22 mouse cellular contexts compared by ENCODE assay signal in genomic region chr7:114103152-114103551, GRCm38 (mm10). TPM values are rescaled to one million over a fixed set of nuclear protein-coding genes. Genes with fewer than 3 reads are reported as not detected.
DNase-seq lines count a peak whose midpoint lies in the region; ATAC-seq lines count a peak whose summit lies in the region.
"Had no signal": no experiment of that assay in that cellular context is flagged by ENCODE, and none has a peak within 500 bp of the region (broad histone marks: within the 10 kb centered on the region; RNA-seq: fewer than 3 reads in every experiment).

No protein-coding gene starts in this region.

- 88% methylated on average over 4 of the region's 4 CpGs for WGBS in intestine, embryonic 15.5 days
- WGBS in intestine, embryonic 16.5 days, result 80% methylated on average over 4 of the region's 4 CpGs
- 90% methylated on average over 4 of the region's 4 CpGs for WGBS in midbrain, embryonic 11.5 days
- WGBS in midbrain, embryonic 13.5 days, result 90% methylated on average over 4 of the region's 4 CpGs

- no peak overlapping the region for H3K4me2 ChIP-seq in intestine, embryonic 15.5 days (replicated peaks)
- H3K4me2 ChIP-seq in intestine, embryonic 16.5 days (ENCODE audit: low read depth, low read length), result no peak overlapping the region
- H3K4me2 ChIP-seq in midbrain, embryonic 11.5 days, result no peak overlapping the region
- H3K4me2 ChIP-seq in midbrain, embryonic 13.5 days (replicated peaks), result no peak overlapping the region
- H3K4me2 ChIP-seq: forebrain, embryonic 13.5 days; hindbrain, embryonic 14.5 days had no signal

- no peak overlapping the region for H3K27ac ChIP-seq in intestine, embryonic 15.5 days
- no peak overlapping the region for H3K27ac ChIP-seq in intestine, embryonic 16.5 days (ENCODE audit: low read length)
- H3K27ac ChIP-seq in midbrain, embryonic 11.5 days (ENCODE audit: low read depth, low read length), result no peak overlapping the region
- H3K27ac ChIP-seq in midbrain, embryonic 13.5 days, result no peak overlapping the region
- H3K27ac ChIP-seq: forebrain, embryonic 10.5 days; forebrain, embryonic 13.5 days; heart, adult 2 months; hindbrain, embryonic 14.5 days had no signal

- H3K27me3 ChIP-seq in intestine, embryonic 15.5 days (replicated peaks), result no peaks in the 10 kb centered on the region
- H3K27me3 ChIP-seq in intestine, embryonic 16.5 days (replicated peaks; ENCODE audit: control insufficient read depth, insufficient read depth, low read length), result no peaks in the 10 kb centered on the region
- no peaks in the 10 kb centered on the region for H3K27me3 ChIP-seq in midbrain, embryonic 11.5 days (ENCODE audit: control insufficient read depth, insufficient read depth, low read length)
- no peaks in the 10 kb centered on the region for H3K27me3 ChIP-seq in midbrain, embryonic 13.5 days
- H3K27me3 ChIP-seq: forebrain, embryonic 13.5 days; heart, embryonic 13.5 days had no signal

- peaks cover 8% of the 10 kb centered on the region for H3K4me1 ChIP-seq in intestine, embryonic 15.5 days (replicated peaks)
- H3K4me1 ChIP-seq in intestine, embryonic 16.5 days (ENCODE audit: control insufficient read depth, insufficient read depth, low read length), result peaks cover 12% of the 10 kb centered on the region
- H3K4me1 ChIP-seq in midbrain, embryonic 11.5 days (ENCODE audit: control insufficient read depth, insufficient read depth, low read length), result no peaks in the 10 kb centered on the region
- H3K4me1 ChIP-seq in midbrain, embryonic 13.5 days (replicated peaks), result no peaks in the 10 kb centered on the region

- no peaks in the 10 kb centered on the region for H3K36me3 ChIP-seq in intestine, embryonic 15.5 days
- H3K36me3 ChIP-seq in intestine, embryonic 16.5 days (ENCODE audit: control insufficient read depth, insufficient read depth, low read length), result no peaks in the 10 kb centered on the region
- H3K36me3 ChIP-seq in midbrain, embryonic 11.5 days (ENCODE audit: control insufficient read depth, insufficient read depth, low read length), result no peaks in the 10 kb centered on the region
- no peaks in the 10 kb centered on the region for H3K36me3 ChIP-seq in midbrain, embryonic 13.5 days
- H3K36me3 ChIP-seq: forebrain, embryonic 10.5 days; heart, embryonic 10.5 days; heart, embryonic 13.5 days had no signal

- DNase-seq in midbrain, embryonic 11.5 days (ENCODE audit: low spot score, missing footprints), result peak; percentile 72
- no peak for DNase-seq in layer of hippocampus, postnatal 14 days (ENCODE audit: low spot score in 2 of 2)
- DNase-seq in ovary, postnatal 14 days (ENCODE audit: low spot score), result no peak
- DNase-seq: adrenal gland, adult 8-10 months; adrenal gland, postnatal 25 days; cerebellum, adult 11-12 months; cerebellum, adult 8-10 months; cerebellum, postnatal 14 days; gastrocnemius, postnatal 36 days; heart, adult 2 months; heart, postnatal 4 days had no signal

- H3K4me3 ChIP-seq in intestine, embryonic 15.5 days (replicated peaks), result no peak overlapping the region
- no peak overlapping the region for H3K4me3 ChIP-seq in intestine, embryonic 16.5 days (ENCODE audit: low read length)
- no peak overlapping the region for H3K4me3 ChIP-seq in midbrain, embryonic 11.5 days (ENCODE audit: low read depth, low read length)
- no peak overlapping the region for H3K4me3 ChIP-seq in midbrain, embryonic 13.5 days (replicated peaks)
- H3K4me3 ChIP-seq: forebrain, embryonic 10.5 days; forebrain, embryonic 13.5 days; heart, adult 2 months had no signal

- H3K9ac ChIP-seq in intestine, embryonic 15.5 days, result no peak overlapping the region
- H3K9ac ChIP-seq in intestine, embryonic 16.5 days (ENCODE audit: low read depth, low read length), result no peak overlapping the region
- H3K9ac ChIP-seq in midbrain, embryonic 11.5 days (ENCODE audit: low read length), result no peak overlapping the region
- H3K9ac ChIP-seq in midbrain, embryonic 13.5 days (replicated peaks), result no peak overlapping the region
- H3K9ac ChIP-seq: forebrain, embryonic 13.5 days; hindbrain, embryonic 14.5 days had no signal

- H3K9me3 ChIP-seq in intestine, embryonic 15.5 days, result no peaks in the 10 kb centered on the region
- H3K9me3 ChIP-seq in intestine, embryonic 16.5 days (ENCODE audit: control insufficient read depth, low read length), result no peaks in the 10 kb centered on the region
- no peaks in the 10 kb centered on the region for H3K9me3 ChIP-seq in midbrain, embryonic 11.5 days (ENCODE audit: control insufficient read depth, low read length)
- H3K9me3 ChIP-seq in midbrain, embryonic 13.5 days, result no peaks in the 10 kb centered on the region
- H3K9me3 ChIP-seq: forebrain, embryonic 10.5 days; forebrain, embryonic 13.5 days; heart, embryonic 10.5 days; heart, embryonic 13.5 days had no signal

- ATAC-seq in intestine, embryonic 15.5 days, result 0 out of 2 replicates have a peak, but pooled peaks have one; percentile 2
- no peak for ATAC-seq in intestine, embryonic 16.5 days
- ATAC-seq in midbrain, embryonic 11.5 days (ENCODE audit: low FRiP score), result no peak
- ATAC-seq in midbrain, embryonic 13.5 days, result no peak
- peak; percentile 65 for ATAC-seq in inflammation-experienced regulatory T-cells, adult 6 months
- ATAC-seq: forebrain, embryonic 13.5 days; forebrain, embryonic 16.5 days had no signal

RNA-seq across cellular contexts. Expression of gene Rras2, which starts 14.4 kb away (rescaled TPM):
- polyA plus RNA-seq in intestine, embryonic 15.5 days (2015; fragmentation: Nextera tagmentation; extraction: Ambion mirVana), result 26.6 and 26.8 TPM in 2 replicates
- polyA plus RNA-seq in intestine, embryonic 16.5 days (2015; fragmentation: Nextera tagmentation; extraction: Ambion mirVana), result 20.6 and 21.2 TPM in 2 replicates
- polyA plus RNA-seq in midbrain, embryonic 11.5 days (2014; fragmentation: Nextera tagmentation; extraction: Ambion mirVana), result 26.7 and 30.7 TPM in 2 replicates
- polyA plus RNA-seq in midbrain, embryonic 13.5 days (2015; fragmentation: Nextera tagmentation; extraction: Ambion mirVana), result 18.6 and 21.6 TPM in 2 replicates
- 1 to 10 TPM; 3.3 to 5.3 (median 4.5) TPM for polyA plus RNA-seq in inflammation-experienced regulatory T-cells, adult 6 months (2017; shearing (Covaris generic))
- total RNA-seq in layer of hippocampus, postnatal 14 days (2021), result 10 to 100 TPM; 61.3 to 61.5 TPM
- total RNA-seq: MEL had no signal

Comparison
In these comparisons a context has a peak if more than half of its experiments do, and no peak if none do; other contexts are left out.
1. ATAC-seq: peak in intestine, embryonic 15.5 days (single experiment) and inflammation-experienced regulatory T-cells, adult 6 months (single experiment); none in intestine, embryonic 16.5 days (single experiment), midbrain, embryonic 11.5 days (single experiment) and midbrain, embryonic 13.5 days (single experiment).